Mouse (Mus musculus) T-helper 17 cell (primary cell): ENCODE results near the gene Vps8.

ENCODE experiments used
- in situ Hi-C, 2 experiments: fragments of 300-600 bp; cut with MboI, MseI; formaldehyde crosslinking; loops; 1 replicate in 1 of 2; 2 replicates in 1 of 2; pipeline ENCODE4 v1.15.1; 2025; ENCODE audit warnings: high pct_unique_total_duplicates in 2 of 2

Vps8 gene

GRCm38 (mm10) chr16:21422645-21423545 is at the start of gene Vps8:
TSS of gene Vps8 (plus strand) at chr16:21423118.
- in situ Hi-C loops, result loop anchor here in 1 of 2 experiments (10.0 kb wide), 1 partner anchor 898 kb away; no protein-coding TSS in a partner anchor

GRCm38 (mm10) chr16:21373316-21373960 is 49.5 kb upstream of the Vps8 start:
- in situ Hi-C loops, result no loop called here

- in situ Hi-C loops, result no loop called here
These were observed 48.9 kb upstream of the Vps8 start for GRCm38 (mm10) chr16:21374067-21374466.

GRCm38 (mm10) chr16:21375147-21375546 is 47.8 kb upstream of the Vps8 start:
- in situ Hi-C loops, result no loop called here

- in situ Hi-C loops, result no loop called here
These were observed 46.6 kb upstream of the Vps8 start for GRCm38 (mm10) chr16:21376316-21376715.

- in situ Hi-C loops, result no loop called here
These were observed 45.8 kb upstream of the Vps8 start for GRCm38 (mm10) chr16:21376949-21377604.

GRCm38 (mm10) chr16:21377605-21377968 is 45.3 kb upstream of the Vps8 start:
- in situ Hi-C loops, result no loop called here

GRCm38 (mm10) chr16:21381469-21381868 is 41.4 kb upstream of the Vps8 start:
- in situ Hi-C loops, result no loop called here

- in situ Hi-C loops, result no loop called here
These were observed 40.6 kb upstream of the Vps8 start for GRCm38 (mm10) chr16:21382152-21382911.

GRCm38 (mm10) chr16:21385926-21386881 is 36.7 kb upstream of the Vps8 start:
- in situ Hi-C loops, result no loop called here

GRCm38 (mm10) chr16:21389316-21389715 is 33.6 kb upstream of the Vps8 start:
- in situ Hi-C loops, result no loop called here

- in situ Hi-C loops, result loop anchor here (5.0 kb wide), 1 partner anchor 193 kb away; no protein-coding TSS in a partner anchor
These were observed 32.2 kb upstream of the Vps8 start for GRCm38 (mm10) chr16:21390744-21391143.

GRCm38 (mm10) chr16:21392099-21392498 is 30.8 kb upstream of the Vps8 start:
- in situ Hi-C loops, result loop anchor here (5.0 kb wide), 1 partner anchor 195 kb away; no protein-coding TSS in a partner anchor

- in situ Hi-C loops, result loop anchor here (5.0 kb wide), 1 partner anchor 195 kb away; no protein-coding TSS in a partner anchor
These were observed 30.3 kb upstream of the Vps8 start for GRCm38 (mm10) chr16:21392517-21393112.

- in situ Hi-C loops, result no loop called here
These were observed 27.4 kb upstream of the Vps8 start for GRCm38 (mm10) chr16:21395546-21395945.

GRCm38 (mm10) chr16:21397681-21398080 is 25.2 kb upstream of the Vps8 start:
- in situ Hi-C loops, result no loop called here

GRCm38 (mm10) chr16:21398345-21399051 is 24.4 kb upstream of the Vps8 start:
- in situ Hi-C loops, result no loop called here

GRCm38 (mm10) chr16:21399942-21400341 is 23.0 kb upstream of the Vps8 start:
- in situ Hi-C loops, result no loop called here

GRCm38 (mm10) chr16:21402068-21402467 is 20.9 kb upstream of the Vps8 start:
- in situ Hi-C loops, result no loop called here
